Mouse (Mus musculus) adrenal gland, adult (tissue): Measurements from ENCODE around the gene Pfkm.

Experiments used
- DNase-seq, 2 experiments: peaks; one replicate each; pipeline ENCODE4 v3.0.0; 2022 to 2023; ENCODE audit warnings: low spot score in 1 of 2; ENCODE audit not compliant: inconsistent age in 2 of 2

Pfkm gene

GRCm38 (mm10) chr15:98096957-98097356, 4.6 kb downstream of the Pfkm start:
- no peak for DNase-seq

- no peak for DNase-seq
Measured at GRCm38 (mm10) chr15:98098519-98098918, 6.1 kb downstream of the Pfkm start.

GRCm38 (mm10) chr15:98102401-98102800, 10.0 kb downstream of the Pfkm start:
- no peak for DNase-seq

- no peak for DNase-seq
Measured at GRCm38 (mm10) chr15:98106506-98106905, 14.1 kb downstream of the Pfkm start.

GRCm38 (mm10) chr15:98107230-98107629, 14.8 kb downstream of the Pfkm start:
- DNase-seq, result no peak

GRCm38 (mm10) chr15:98107703-98108296, 15.4 kb downstream of the Pfkm start:
- no peak for DNase-seq

- peak; percentile 91 to 96 for DNase-seq
Measured at GRCm38 (mm10) chr15:98108297-98109152, 16.1 kb downstream of the Pfkm start.

- no peak for DNase-seq
Measured at GRCm38 (mm10) chr15:98111791-98112190, 19.4 kb downstream of the Pfkm start.

- no peak for DNase-seq
Measured at GRCm38 (mm10) chr15:98114098-98114851, 21.9 kb downstream of the Pfkm start.

GRCm38 (mm10) chr15:98114852-98115778, 22.7 kb downstream of the Pfkm start:
- DNase-seq, result no peak

GRCm38 (mm10) chr15:98115779-98116163, 23.4 kb downstream of the Pfkm start:
- DNase-seq, result no peak

GRCm38 (mm10) chr15:98116287-98116686, 23.9 kb downstream of the Pfkm start:
- DNase-seq, result no peak

GRCm38 (mm10) chr15:98119363-98119762, 27.0 kb downstream of the Pfkm start:
- DNase-seq, result no peak

GRCm38 (mm10) chr15:98120831-98121230, 28.4 kb downstream of the Pfkm start:
- no peak for DNase-seq

GRCm38 (mm10) chr15:98131001-98131400, 38.6 kb downstream of the Pfkm start:
- no peak for DNase-seq

- no peak for DNase-seq
Measured at GRCm38 (mm10) chr15:98131451-98131850, 39.1 kb downstream of the Pfkm start.

- DNase-seq, result no peak
Measured at GRCm38 (mm10) chr15:98131942-98132655, 39.7 kb downstream of the Pfkm start.

GRCm38 (mm10) chr15:98133471-98133870, 41.1 kb downstream of the Pfkm start:
- DNase-seq, result no peak

- no peak for DNase-seq
Measured at GRCm38 (mm10) chr15:98134034-98134433, 41.6 kb downstream of the Pfkm start.

- no peak for DNase-seq
Measured at GRCm38 (mm10) chr15:98134666-98135065, 42.3 kb downstream of the Pfkm start.
